Mouse (Mus musculus): ENCODE data around the gene Ppp2r5a. TPM values are rescaled to one million over a fixed set of nuclear protein-coding genes. Genes with fewer than 3 reads are reported as not detected.
A peak's percentile ranks its signal among the peaks of the same experiment; 100 is the strongest.

Ppp2r5a gene
- polyA plus RNA-seq, 1 experiment from 2014 or later: 19.2 TPM

DNA sequence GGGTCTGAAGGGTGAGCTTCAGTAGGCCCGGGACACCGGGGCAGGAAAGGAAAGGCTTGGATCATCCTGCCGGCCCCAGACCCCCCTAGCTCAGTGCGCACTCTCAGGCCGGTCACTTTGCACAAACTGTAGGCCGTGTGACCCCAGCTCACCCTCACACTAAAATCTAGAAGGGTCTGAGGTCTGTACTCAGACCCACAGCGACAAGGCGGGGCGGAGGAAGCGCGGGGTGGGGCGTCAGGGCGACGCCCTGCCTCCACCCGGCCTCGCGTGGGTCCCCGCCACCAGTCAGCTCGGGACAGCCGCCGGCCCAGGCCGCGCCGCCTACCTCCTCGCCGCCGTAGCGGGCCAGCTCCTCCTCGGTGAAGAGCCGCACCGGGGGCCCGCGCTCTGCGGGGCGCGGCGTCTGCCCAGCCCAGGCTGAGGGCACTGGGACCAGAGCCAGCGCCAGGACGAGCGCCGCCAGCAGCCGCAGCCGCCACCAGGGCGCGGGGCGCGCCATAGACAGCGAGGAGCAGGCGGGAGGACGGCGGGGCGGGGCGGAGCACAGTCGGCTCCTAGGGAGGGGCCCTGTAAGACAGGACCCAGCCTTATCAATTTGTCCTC is 85.4 kb downstream of the Ppp2r5a start, which contains the start of gene Nenf:
TSS of gene Nenf (minus strand) at position 604 of the 606 bp plus-strand sequence.
- Histone ChIP-seq H3K4me2 (peak within 1 kb of the TSS; percentile 82), H3K36me3 (ENCODE audit: control insufficient read depth, insufficient read depth, low read length) (no peaks in the 10 kb centered on the region), H3K27ac (ENCODE audit: low read depth, low read length) (no peak within 1 kb of the TSS), H3K27me3 (ENCODE audit: control insufficient read depth, insufficient read depth, low read length) (no peaks in the 10 kb centered on the region), H3K9me3 (ENCODE audit: control insufficient read depth, low read length) (no peaks in the 10 kb centered on the region), H3K9ac (ENCODE audit: low read length) (peak within 1 kb of the TSS; percentile 80), H3K4me1 (ENCODE audit: control insufficient read depth, insufficient read depth, low read length) (peaks cover 7% of the 10 kb centered on the region; the same call in 1 of the 2 replicates), H3K4me3 (ENCODE audit: low read depth, low read length) (peak within 1 kb of the TSS; percentile 51)
- DNase-seq (ENCODE audit: low spot score, missing footprints) (peak; percentile 96), ATAC-seq (ENCODE audit: low FRiP score) (peak; percentile 91)
- 2% methylated on average over 49 of the region's 54 CpGs for WGBS

DNA sequence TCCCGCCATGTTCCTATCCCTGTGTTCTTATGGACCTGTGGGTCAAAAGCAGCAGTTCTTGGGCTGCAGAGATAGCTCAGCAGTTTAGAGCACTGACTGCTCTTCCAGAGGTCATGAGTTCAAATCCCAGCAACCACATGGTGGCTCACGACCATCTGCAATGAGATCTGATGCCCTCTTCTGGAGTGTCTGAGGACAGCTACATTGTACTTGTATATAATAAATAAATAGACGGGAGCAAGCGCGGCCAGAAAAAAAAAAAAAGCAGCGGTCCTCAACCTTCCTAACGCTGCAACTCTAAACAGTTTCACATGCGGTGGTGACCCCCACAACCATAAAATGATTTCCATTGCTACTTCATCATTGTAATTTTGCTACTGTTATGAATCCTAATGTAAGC is 86.3 kb downstream of the Ppp2r5a start:
- no peak overlapping the region for H3K4me3 ChIP-seq (ENCODE audit: low read depth, low read length)
- no peak overlapping the region for H3K27ac ChIP-seq (ENCODE audit: low read depth, low read length)
- H3K36me3 ChIP-seq (ENCODE audit: control insufficient read depth, insufficient read depth, low read length): no peaks in the 10 kb centered on the region
- no peak for ATAC-seq (ENCODE audit: low FRiP score)
- H3K4me2 ChIP-seq: peak overlapping the region; percentile 82
- DNase-seq (ENCODE audit: low spot score, missing footprints): no peak
- no peak overlapping the region; the same call in 1 of the 2 replicates for H3K9ac ChIP-seq (ENCODE audit: low read length)
- peaks cover 8% of the 10 kb centered on the region; the same call in 1 of the 2 replicates for H3K4me1 ChIP-seq (ENCODE audit: control insufficient read depth, insufficient read depth, low read length)
- H3K9me3 ChIP-seq (ENCODE audit: control insufficient read depth, low read length): no peaks in the 10 kb centered on the region
- H3K27me3 ChIP-seq (ENCODE audit: control insufficient read depth, insufficient read depth, low read length): no peaks in the 10 kb centered on the region
- WGBS: 92% methylated on average over 8 of the region's 8 CpGs

DNA sequence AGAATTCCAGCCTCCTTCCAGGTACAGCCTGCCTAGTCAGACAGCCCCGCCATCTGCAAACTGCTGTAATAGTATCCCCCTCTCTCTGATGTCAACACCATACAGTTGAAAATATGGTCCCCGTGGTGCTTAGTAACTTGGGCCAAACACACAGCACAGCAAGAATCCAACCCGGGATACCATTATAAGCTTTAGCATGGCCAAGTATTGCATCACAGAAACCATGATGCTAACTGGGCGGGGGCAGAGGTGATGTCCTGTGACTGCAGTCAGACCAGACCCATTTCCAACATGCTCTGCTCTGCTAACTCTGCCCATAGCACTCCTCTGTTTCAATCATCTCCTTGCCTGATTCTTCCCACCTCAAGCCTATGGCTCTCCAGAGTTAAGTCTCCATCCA is 89.1 kb downstream of the Ppp2r5a start:
- H3K4me2 ChIP-seq: no peak overlapping the region
- H3K36me3 ChIP-seq (ENCODE audit: control insufficient read depth, insufficient read depth, low read length): no peaks in the 10 kb centered on the region
- H3K9me3 ChIP-seq (ENCODE audit: control insufficient read depth, low read length): no peaks in the 10 kb centered on the region
- H3K4me3 ChIP-seq (ENCODE audit: low read depth, low read length): no peak overlapping the region
- WGBS: 84% methylated on average over 4 of the region's 4 CpGs
- ATAC-seq (ENCODE audit: low FRiP score) (no peak), DNase-seq (ENCODE audit: low spot score, missing footprints) (peak; percentile 53)
- no peaks in the 10 kb centered on the region for H3K27me3 ChIP-seq (ENCODE audit: control insufficient read depth, insufficient read depth, low read length)
- H3K27ac ChIP-seq (ENCODE audit: low read depth, low read length): no peak overlapping the region
- H3K9ac ChIP-seq (ENCODE audit: low read length): no peak overlapping the region
- H3K4me1 ChIP-seq (ENCODE audit: control insufficient read depth, insufficient read depth, low read length): peaks cover 8% of the 10 kb centered on the region; the same call in 1 of the 2 replicates

DNA sequence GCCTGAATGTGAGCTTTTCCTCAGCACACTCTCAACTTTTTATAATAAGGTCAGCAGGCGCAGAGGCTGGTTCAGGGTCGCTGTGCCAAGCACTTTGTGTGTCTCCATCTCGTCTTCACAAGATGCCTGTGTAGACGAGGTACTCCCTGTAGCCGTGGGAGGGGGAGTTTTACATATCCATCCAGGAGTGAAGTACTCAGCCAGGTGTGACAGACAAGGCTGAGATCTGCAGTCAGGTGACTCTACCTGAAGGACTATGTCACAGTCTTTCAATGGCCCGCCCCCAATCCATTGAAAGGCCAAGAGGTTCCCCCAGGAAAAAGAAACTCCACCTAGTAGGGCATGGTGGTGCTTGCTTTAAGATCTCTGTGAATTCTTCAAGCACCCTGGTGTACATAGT is 89.9 kb downstream of the Ppp2r5a start:
- DNase-seq (ENCODE audit: low spot score, missing footprints) (no peak), ATAC-seq (ENCODE audit: low FRiP score) (no peak)
- peak overlapping the region; percentile 44; the same call in 1 of the 2 replicates for H3K4me2 ChIP-seq
- H3K9ac ChIP-seq (ENCODE audit: low read length): no peak overlapping the region
- no peaks in the 10 kb centered on the region for H3K27me3 ChIP-seq (ENCODE audit: control insufficient read depth, insufficient read depth, low read length)
- no peak overlapping the region for H3K27ac ChIP-seq (ENCODE audit: low read depth, low read length)
- H3K36me3 ChIP-seq (ENCODE audit: control insufficient read depth, insufficient read depth, low read length): no peaks in the 10 kb centered on the region
- peaks cover 8% of the 10 kb centered on the region; the same call in 1 of the 2 replicates for H3K4me1 ChIP-seq (ENCODE audit: control insufficient read depth, insufficient read depth, low read length)
- no peaks in the 10 kb centered on the region for H3K9me3 ChIP-seq (ENCODE audit: control insufficient read depth, low read length)
- 82% methylated on average over 6 of the region's 6 CpGs for whole genome bisulfite sequencing
- no peak overlapping the region for H3K4me3 ChIP-seq (ENCODE audit: low read depth, low read length)

DNA sequence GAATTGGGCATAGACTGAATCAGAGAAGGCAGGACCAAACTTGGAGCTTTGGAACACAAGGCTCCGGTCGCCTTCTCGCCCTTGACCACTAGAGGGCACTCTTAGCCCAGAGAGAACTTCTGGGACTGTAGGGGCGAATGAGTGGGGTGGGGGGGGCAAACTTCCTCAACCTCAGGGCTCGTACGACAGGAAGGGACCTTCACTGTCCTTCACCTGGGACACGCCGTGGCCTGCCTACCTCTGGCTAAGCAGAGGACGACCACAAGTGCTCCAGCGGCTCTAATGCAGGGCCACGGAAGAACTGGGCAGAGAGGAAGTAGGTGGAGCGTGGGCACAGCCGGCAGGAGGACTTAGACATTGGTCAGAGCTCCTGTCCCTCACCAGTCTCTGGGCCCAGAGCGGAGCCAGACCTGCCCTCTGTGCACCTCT is 90.5 kb downstream of the Ppp2r5a start:
- H3K27ac ChIP-seq (ENCODE audit: low read depth, low read length): no peak overlapping the region
- peak overlapping the region; percentile 44 for H3K4me2 ChIP-seq
- DNase-seq (ENCODE audit: low spot score, missing footprints) (peak; percentile 98), ATAC-seq (ENCODE audit: low FRiP score) (peak; percentile 86)
- no peaks in the 10 kb centered on the region for H3K9me3 ChIP-seq (ENCODE audit: control insufficient read depth, low read length)
- H3K4me1 ChIP-seq (ENCODE audit: control insufficient read depth, insufficient read depth, low read length): peaks cover 8% of the 10 kb centered on the region; the same call in 1 of the 2 replicates
- H3K36me3 ChIP-seq (ENCODE audit: control insufficient read depth, insufficient read depth, low read length): no peaks in the 10 kb centered on the region
- peak overlapping the region; percentile 56 for H3K9ac ChIP-seq (ENCODE audit: low read length)
- H3K27me3 ChIP-seq (ENCODE audit: control insufficient read depth, insufficient read depth, low read length): no peaks in the 10 kb centered on the region
- peak overlapping the region; percentile 48 for H3K4me3 ChIP-seq (ENCODE audit: low read depth, low read length)
- WGBS: 1% methylated on average over 14 of the region's 14 CpGs

DNA sequence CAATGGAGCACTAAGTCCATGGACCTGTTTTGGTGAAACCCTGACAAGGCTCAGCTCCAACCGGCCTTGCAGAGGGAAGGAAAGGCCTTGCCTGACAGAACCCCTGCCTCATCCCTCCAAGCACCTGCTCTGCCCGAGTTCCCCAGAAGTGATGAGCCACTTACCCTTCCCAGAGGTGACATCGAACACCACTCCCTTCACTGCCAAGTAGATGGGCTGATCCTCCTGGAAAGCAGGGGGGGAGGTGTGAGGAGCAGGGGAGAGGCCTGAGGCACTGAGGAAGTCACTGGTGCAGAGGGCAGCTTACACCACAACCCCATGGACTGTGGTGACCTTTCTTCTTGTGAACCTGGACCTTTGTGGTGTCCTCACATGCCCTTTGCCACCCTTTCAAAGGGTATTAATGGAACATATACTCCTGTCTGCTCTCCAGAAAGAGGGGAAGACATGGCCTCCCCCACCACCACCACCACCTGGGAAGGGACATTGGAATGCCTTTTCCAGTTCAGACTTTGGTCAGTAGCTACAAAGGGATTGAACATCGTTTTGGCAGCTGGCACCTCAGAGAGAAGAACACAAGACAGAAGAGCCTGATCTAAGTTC is 91.7 kb downstream of the Ppp2r5a start:
- no peaks in the 10 kb centered on the region for H3K27me3 ChIP-seq (ENCODE audit: control insufficient read depth, insufficient read depth, low read length)
- ATAC-seq (ENCODE audit: low FRiP score) (no peak), DNase-seq (ENCODE audit: low spot score, missing footprints) (no peak)
- H3K27ac ChIP-seq (ENCODE audit: low read depth, low read length): no peak overlapping the region
- peaks cover 3% of the 10 kb centered on the region; the same call in 1 of the 2 replicates for H3K4me1 ChIP-seq (ENCODE audit: control insufficient read depth, insufficient read depth, low read length)
- WGBS: 77% methylated on average over 4 of the region's 4 CpGs
- no peak overlapping the region for H3K4me2 ChIP-seq
- H3K9me3 ChIP-seq (ENCODE audit: control insufficient read depth, low read length): no peaks in the 10 kb centered on the region
- H3K9ac ChIP-seq (ENCODE audit: low read length): no peak overlapping the region
- no peaks in the 10 kb centered on the region for H3K36me3 ChIP-seq (ENCODE audit: control insufficient read depth, insufficient read depth, low read length)
- no peak overlapping the region for H3K4me3 ChIP-seq (ENCODE audit: low read depth, low read length)

DNA sequence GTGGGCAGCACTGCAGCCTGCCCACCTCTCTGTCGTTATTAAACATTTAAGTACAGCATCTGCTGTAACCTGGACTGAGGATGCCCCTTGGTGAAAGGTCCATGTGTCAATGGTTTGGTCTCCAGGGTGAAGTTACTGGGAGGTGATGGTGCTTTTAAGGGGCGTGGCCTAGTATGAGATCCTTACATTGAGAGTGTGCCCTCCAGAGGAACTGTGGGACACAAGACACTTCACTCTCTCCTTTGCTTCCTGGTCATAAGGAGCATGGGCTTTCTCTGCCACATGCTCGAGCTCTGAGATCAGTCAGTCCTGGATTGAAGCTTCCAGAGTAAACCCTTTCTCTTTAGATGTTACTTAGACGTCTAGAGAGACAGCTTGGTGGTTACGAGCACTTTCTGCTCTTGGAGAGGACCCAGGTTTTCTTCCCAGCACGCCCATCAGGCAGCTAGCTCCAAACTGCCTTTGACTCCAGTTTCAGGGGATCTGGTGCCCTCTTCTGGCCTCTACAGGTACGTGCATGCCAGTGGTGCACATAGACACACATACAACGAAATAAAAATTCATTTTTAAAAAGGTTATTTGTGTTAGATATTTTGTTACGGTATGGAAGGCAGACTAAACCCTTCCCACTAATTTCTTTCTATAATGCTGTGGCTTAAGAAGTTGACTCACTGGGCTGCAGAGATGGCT is 95.2 kb downstream of the Ppp2r5a start:
- 84% methylated on average over 9 of the region's 9 CpGs for WGBS

DNA sequence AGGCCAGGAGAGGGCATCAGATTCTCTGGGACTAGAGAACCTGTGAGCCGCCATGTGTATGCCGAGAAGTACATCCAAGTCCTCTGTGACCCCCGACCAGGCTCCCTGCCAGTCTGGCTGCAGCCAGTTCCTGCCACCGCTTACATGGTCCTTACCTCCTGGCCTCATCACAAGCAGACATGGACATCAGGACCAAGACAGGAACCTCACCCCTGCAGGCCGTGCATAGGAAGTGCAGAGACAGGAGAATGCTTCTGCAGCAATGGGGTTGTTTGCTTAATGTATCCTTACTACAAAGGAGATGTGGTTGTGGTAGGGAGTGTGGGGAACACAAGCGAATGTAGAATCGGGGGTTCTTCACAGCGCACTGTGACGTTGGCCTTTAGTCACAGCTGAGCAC is 96.8 kb downstream of the Ppp2r5a start:
- ATAC-seq (ENCODE audit: low FRiP score): no peak
- WGBS: 89% methylated on average over 9 of the region's 9 CpGs
- H3K4me3 ChIP-seq (ENCODE audit: low read depth, low read length): no peak overlapping the region

More for the DNA sequence above, 95.2 kb downstream of the Ppp2r5a start:
- ATAC-seq (ENCODE audit: low FRiP score): no peak
- DNase-seq (ENCODE audit: low spot score, missing footprints): peak; percentile 71
- Histone ChIP-seq H3K27me3 (ENCODE audit: control insufficient read depth, insufficient read depth, low read length) (no peaks in the 10 kb centered on the region), H3K4me3 (ENCODE audit: low read depth, low read length) (no peak overlapping the region), H3K4me2 (no peak overlapping the region), H3K36me3 (ENCODE audit: control insufficient read depth, insufficient read depth, low read length) (no peaks in the 10 kb centered on the region), H3K27ac (ENCODE audit: low read depth, low read length) (no peak overlapping the region), H3K4me1 (ENCODE audit: control insufficient read depth, insufficient read depth, low read length) (peaks cover 3% of the 10 kb centered on the region; the same call in 1 of the 2 replicates), H3K9me3 (ENCODE audit: control insufficient read depth, low read length) (no peaks in the 10 kb centered on the region), H3K9ac (ENCODE audit: low read length) (no peak overlapping the region)

DNA sequence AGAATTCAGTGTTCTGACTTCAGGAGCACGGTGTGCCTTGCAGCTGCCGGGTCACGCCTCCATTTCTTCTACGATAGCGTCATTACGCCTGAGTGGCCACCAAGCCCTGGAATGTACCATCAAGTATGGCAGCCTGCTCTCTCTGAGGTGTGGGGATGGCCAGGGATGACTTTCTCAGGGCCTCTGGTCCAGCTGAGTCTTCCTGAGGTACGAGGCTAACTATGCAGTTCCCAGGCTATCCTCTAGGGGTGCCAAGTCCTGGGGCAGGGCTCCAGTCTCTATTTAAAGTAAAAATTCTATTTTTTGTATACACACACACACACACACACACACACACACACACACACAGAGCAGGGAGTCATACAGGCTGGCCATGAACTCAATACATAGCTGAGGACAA is 97.5 kb downstream of the Ppp2r5a start:
- no peak for ATAC-seq (ENCODE audit: low FRiP score)
- peak; percentile 85 for DNase-seq (ENCODE audit: low spot score, missing footprints)
- Histone ChIP-seq H3K4me1 (ENCODE audit: control insufficient read depth, insufficient read depth, low read length) (no peaks in the 10 kb centered on the region), H3K27me3 (ENCODE audit: control insufficient read depth, insufficient read depth, low read length) (no peaks in the 10 kb centered on the region), H3K4me3 (ENCODE audit: low read depth, low read length) (no peak overlapping the region), H3K9me3 (ENCODE audit: control insufficient read depth, low read length) (no peaks in the 10 kb centered on the region), H3K27ac (ENCODE audit: low read depth, low read length) (no peak overlapping the region), H3K36me3 (ENCODE audit: control insufficient read depth, insufficient read depth, low read length) (no peaks in the 10 kb centered on the region), H3K9ac (ENCODE audit: low read length) (no peak overlapping the region), H3K4me2 (no peak overlapping the region)
- WGBS: 64% methylated on average over 7 of the region's 7 CpGs

More for the DNA sequence above, 96.8 kb downstream of the Ppp2r5a start:
- Histone ChIP-seq H3K27me3 (ENCODE audit: control insufficient read depth, insufficient read depth, low read length) (no peaks in the 10 kb centered on the region), H3K4me1 (ENCODE audit: control insufficient read depth, insufficient read depth, low read length) (no peaks in the 10 kb centered on the region), H3K27ac (ENCODE audit: low read depth, low read length) (no peak overlapping the region), H3K9me3 (ENCODE audit: control insufficient read depth, low read length) (no peaks in the 10 kb centered on the region), H3K36me3 (ENCODE audit: control insufficient read depth, insufficient read depth, low read length) (no peaks in the 10 kb centered on the region), H3K9ac (ENCODE audit: low read length) (no peak overlapping the region), H3K4me2 (no peak overlapping the region)
- DNase-seq (ENCODE audit: low spot score, missing footprints): peak; percentile 85
